Mouse (Mus musculus): ENCODE results near the gene Cyb5r1. TPM values are rescaled to one million over a fixed set of nuclear protein-coding genes. Genes with fewer than 3 reads are reported as not detected.

Cyb5r1 gene
- polyA plus RNA-seq, 1 experiment from 2014 or later, result 38.5 TPM

DNA sequence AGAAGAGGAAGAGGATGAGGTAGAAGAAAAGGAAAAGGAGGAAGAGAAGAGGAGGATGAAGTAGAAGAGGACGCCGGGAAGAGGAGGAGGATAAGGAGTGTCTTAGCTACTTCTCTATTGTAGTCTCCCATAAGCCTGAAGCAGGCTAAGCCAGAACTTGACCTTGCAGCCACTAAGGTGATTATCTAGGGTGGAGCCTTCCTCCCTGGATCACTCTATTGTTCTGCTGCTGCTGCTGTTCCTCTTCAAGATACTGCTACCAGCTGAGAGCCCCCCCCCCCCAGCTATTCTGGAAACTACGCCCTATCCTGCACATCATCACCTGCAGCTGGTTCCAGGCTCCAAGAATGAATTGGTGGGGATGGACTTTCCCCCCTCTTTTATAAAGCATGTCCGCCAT is 20.8 kb upstream of the Cyb5r1 start:
- Histone ChIP-seq H3K4me1 (peaks cover 5% of the 10 kb centered on the region; the same call in 1 of the 2 replicates), H3K4me3 (replicated peaks) (no peak overlapping the region), H3K9me3 (no peaks in the 10 kb centered on the region), H3K36me3 (no peaks in the 10 kb centered on the region), H3K9ac (no peak overlapping the region), H3K4me2 (no peak overlapping the region), H3K27ac (no peak overlapping the region), H3K27me3 (replicated peaks) (no peaks in the 10 kb centered on the region)
- 71% methylated on average over 4 of the region's 4 CpGs for WGBS
- ATAC-seq (ENCODE audit: insufficient read depth, low FRiP score, low read depth), result no peak

DNA sequence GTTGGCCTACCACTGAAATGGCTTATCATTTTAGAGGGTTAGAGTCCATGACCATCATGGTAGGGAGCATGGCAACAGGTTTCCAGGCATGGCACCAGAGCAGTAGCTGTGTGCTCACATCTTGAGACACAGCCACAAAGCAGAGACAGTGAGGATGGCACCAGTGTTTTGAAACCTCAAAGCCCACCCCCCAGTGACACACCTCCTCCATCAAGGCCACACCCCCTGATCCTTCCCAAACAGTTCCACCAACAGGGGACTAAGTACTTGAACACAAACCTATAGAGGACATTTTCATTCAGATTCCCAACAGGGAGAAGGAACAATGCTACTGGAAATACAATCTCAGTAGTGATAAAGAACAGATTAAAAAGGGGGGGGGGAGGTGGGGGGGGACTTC is 20.2 kb upstream of the Cyb5r1 start:
- Histone ChIP-seq H3K9ac (no peak overlapping the region), H3K9me3 (no peaks in the 10 kb centered on the region), H3K27me3 (replicated peaks) (no peaks in the 10 kb centered on the region), H3K4me1 (peaks cover 5% of the 10 kb centered on the region; the same call in 1 of the 2 replicates), H3K27ac (no peak overlapping the region), H3K4me3 (replicated peaks) (no peak overlapping the region), H3K36me3 (no peaks in the 10 kb centered on the region), H3K4me2 (no peak overlapping the region)
- no peak for ATAC-seq (ENCODE audit: insufficient read depth, low FRiP score, low read depth)

DNA sequence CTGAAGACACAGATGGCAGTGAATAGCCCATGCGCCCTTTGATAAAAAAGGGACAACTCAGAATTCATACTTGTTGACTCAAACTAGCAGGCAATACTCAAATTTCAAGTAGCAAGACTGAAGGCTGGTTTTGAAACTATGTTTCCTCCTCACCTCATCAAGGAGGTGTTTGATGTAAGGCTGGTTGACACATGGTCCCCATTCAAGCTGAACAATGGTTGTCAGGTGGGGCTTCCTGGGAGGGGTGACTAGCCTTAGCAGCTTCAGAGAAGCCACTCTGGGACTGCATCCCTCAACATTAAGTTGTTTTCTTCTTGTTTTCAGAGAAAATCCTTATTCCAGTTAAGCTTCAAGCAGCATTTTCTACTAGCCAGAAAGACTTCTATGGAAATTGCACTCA is 19.7 kb upstream of the Cyb5r1 start, which contains the start of gene 4933406M09Rik:
4933406M09Rik (plus strand) TSS at position 275 of the 400 bp plus-strand sequence.
- peaks cover 5% of the 10 kb centered on the region; the same call in 1 of the 2 replicates for H3K4me1 ChIP-seq
- no peak for ATAC-seq (ENCODE audit: insufficient read depth, low FRiP score, low read depth)
- H3K9ac ChIP-seq, result no peak within 1 kb of the TSS
- no peak within 1 kb of the TSS for H3K27ac ChIP-seq
- H3K36me3 ChIP-seq, result no peaks in the 10 kb centered on the region
- WGBS, result 93% methylated on average over 1 of the region's 1 CpGs
- H3K4me2 ChIP-seq, result no peak within 1 kb of the TSS
- H3K4me3 ChIP-seq (replicated peaks), result no peak within 1 kb of the TSS
- no peaks in the 10 kb centered on the region for H3K27me3 ChIP-seq (replicated peaks)
- no peaks in the 10 kb centered on the region for H3K9me3 ChIP-seq

- no peak overlapping the region for H3K4me2 ChIP-seq
- H3K4me3 ChIP-seq (replicated peaks), result no peak overlapping the region
- no peaks in the 10 kb centered on the region for H3K27me3 ChIP-seq (replicated peaks)
- WGBS, result 35% methylated on average over 5 of the region's 5 CpGs
- no peak for ATAC-seq (ENCODE audit: insufficient read depth, low FRiP score, low read depth)
- H3K9me3 ChIP-seq, result no peaks in the 10 kb centered on the region
- no peak overlapping the region for H3K27ac ChIP-seq
- H3K36me3 ChIP-seq, result no peaks in the 10 kb centered on the region
- H3K9ac ChIP-seq, result no peak overlapping the region
- H3K4me1 ChIP-seq, result no peaks in the 10 kb centered on the region
Observed at GRCm38 (mm10) chr1:134393827-134394226, 11.5 kb upstream of the Cyb5r1 start.

DNA sequence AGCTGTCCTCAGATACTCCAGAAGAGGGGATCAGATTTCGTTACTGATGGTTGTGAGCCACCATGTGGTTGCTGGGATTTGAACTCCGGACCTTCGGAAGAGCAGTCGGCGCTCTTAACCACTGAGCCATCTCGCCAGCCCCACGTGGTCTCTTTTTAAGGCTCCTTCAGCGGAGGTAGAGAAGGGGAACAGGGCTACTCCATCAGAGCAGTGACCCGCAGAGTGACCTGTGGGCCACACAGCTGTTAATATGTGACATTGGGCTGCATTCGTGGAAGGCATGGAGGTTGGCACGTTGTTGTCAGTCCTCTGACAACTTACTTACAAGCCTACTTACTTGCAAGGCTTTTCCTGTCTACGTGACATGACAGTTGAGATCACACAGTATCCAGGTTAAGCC is 7.1 kb upstream of the Cyb5r1 start:
- H3K4me1 ChIP-seq, result no peaks in the 10 kb centered on the region
- ATAC-seq (ENCODE audit: insufficient read depth, low FRiP score, low read depth), result no peak
- H3K4me3 ChIP-seq (replicated peaks), result no peak overlapping the region
- no peaks in the 10 kb centered on the region for H3K9me3 ChIP-seq
- no peak overlapping the region for H3K27ac ChIP-seq
- no peaks in the 10 kb centered on the region for H3K36me3 ChIP-seq
- no peak overlapping the region for H3K9ac ChIP-seq
- no peaks in the 10 kb centered on the region for H3K27me3 ChIP-seq (replicated peaks)
- H3K4me2 ChIP-seq, result no peak overlapping the region
- WGBS, result 87% methylated on average over 12 of the region's 12 CpGs

DNA sequence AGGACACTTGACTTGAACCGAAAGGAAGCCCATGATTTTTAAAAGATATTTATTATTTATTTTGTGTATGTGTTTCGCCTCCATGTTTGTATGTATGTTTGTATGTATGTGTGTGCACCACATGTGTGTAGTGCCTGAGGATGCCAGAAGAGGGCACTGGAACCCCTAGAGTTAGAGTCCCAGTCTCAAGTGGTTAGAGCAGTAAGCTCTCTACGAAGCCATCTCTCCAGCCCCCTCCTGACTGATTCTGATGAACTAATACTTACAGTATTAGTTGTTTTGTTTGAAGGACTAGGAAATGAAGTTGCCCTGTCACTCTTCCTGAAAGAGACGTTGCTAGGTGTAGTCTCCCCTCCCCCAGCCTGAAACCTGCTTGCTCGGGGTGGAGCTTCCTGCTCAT is 5.6 kb upstream of the Cyb5r1 start:
- Histone ChIP-seq H3K36me3 (no peaks in the 10 kb centered on the region), H3K4me2 (no peak overlapping the region), H3K9me3 (no peaks in the 10 kb centered on the region), H3K27me3 (replicated peaks) (no peaks in the 10 kb centered on the region), H3K4me1 (no peaks in the 10 kb centered on the region), H3K27ac (no peak overlapping the region), H3K9ac (no peak overlapping the region), H3K4me3 (replicated peaks) (no peak overlapping the region)
- ATAC-seq (ENCODE audit: insufficient read depth, low FRiP score, low read depth), result no peak
- 57% methylated on average over 5 of the region's 5 CpGs for WGBS

DNA sequence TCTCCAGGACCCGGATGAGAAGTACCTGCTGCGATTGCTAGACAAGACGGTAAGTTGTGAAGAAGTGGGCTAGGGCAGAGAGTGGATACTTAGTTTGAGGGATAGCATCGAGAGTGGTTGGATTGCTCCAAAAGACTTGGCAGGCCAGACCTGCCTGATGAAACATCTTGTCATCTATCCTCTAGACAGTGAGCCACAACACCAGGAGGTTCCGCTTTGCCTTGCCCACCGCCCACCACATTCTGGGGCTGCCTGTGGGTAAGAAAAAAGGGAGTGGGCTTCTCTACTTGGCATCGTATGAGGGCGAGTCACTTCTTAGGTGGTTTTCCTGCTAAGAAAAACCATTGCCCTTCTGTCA is 1.0 kb downstream of the Cyb5r1 start:
- 18% methylated on average over 8 of the region's 8 CpGs for WGBS
- peak overlapping the region; percentile 83 for H3K4me2 ChIP-seq
- peaks cover 6% of the 10 kb centered on the region; the same call in 1 of the 2 replicates for H3K4me1 ChIP-seq
- no peaks in the 10 kb centered on the region for H3K9me3 ChIP-seq
- peaks cover 18% of the 10 kb centered on the region for H3K36me3 ChIP-seq
- ATAC-seq (ENCODE audit: insufficient read depth, low FRiP score, low read depth), result no peak; the same call in 1 of the 2 replicates
- H3K27me3 ChIP-seq (replicated peaks), result no peaks in the 10 kb centered on the region
- H3K27ac ChIP-seq, result peak overlapping the region; percentile 80
- peak overlapping the region; percentile 82 for H3K4me3 ChIP-seq (replicated peaks)
- H3K9ac ChIP-seq, result peak overlapping the region; percentile 79

DNA sequence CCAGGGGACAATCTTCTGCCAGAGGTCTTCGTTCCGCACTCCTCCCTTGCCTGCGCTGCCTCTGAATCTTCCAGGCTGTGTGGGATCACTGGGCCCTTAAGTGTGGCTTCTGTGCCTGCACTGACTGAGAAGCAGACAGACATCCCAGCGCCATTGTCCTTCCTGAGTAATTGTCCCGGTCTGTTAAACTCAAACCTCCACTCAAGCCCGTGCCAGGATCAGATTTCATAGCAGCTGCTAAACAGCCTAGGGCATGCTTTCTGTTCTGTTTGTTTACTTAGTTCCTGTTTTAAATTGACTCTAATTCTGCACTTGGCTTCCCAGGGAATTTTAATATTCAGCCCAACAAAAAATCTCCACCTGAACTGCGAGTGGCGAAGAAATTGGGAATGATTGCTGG is 2.7 kb downstream of the Cyb5r1 start:
- H3K9ac ChIP-seq, result no peak overlapping the region
- no peaks in the 10 kb centered on the region for H3K9me3 ChIP-seq
- peaks cover 6% of the 10 kb centered on the region; the same call in 1 of the 2 replicates for H3K4me1 ChIP-seq
- WGBS, result 77% methylated on average over 8 of the region's 8 CpGs
- peaks cover 18% of the 10 kb centered on the region for H3K36me3 ChIP-seq
- no peak overlapping the region for H3K4me2 ChIP-seq
- H3K27ac ChIP-seq, result no peak overlapping the region
- no peak for ATAC-seq (ENCODE audit: insufficient read depth, low FRiP score, low read depth)
- no peaks in the 10 kb centered on the region for H3K27me3 ChIP-seq (replicated peaks)
- H3K4me3 ChIP-seq (replicated peaks), result no peak overlapping the region

DNA sequence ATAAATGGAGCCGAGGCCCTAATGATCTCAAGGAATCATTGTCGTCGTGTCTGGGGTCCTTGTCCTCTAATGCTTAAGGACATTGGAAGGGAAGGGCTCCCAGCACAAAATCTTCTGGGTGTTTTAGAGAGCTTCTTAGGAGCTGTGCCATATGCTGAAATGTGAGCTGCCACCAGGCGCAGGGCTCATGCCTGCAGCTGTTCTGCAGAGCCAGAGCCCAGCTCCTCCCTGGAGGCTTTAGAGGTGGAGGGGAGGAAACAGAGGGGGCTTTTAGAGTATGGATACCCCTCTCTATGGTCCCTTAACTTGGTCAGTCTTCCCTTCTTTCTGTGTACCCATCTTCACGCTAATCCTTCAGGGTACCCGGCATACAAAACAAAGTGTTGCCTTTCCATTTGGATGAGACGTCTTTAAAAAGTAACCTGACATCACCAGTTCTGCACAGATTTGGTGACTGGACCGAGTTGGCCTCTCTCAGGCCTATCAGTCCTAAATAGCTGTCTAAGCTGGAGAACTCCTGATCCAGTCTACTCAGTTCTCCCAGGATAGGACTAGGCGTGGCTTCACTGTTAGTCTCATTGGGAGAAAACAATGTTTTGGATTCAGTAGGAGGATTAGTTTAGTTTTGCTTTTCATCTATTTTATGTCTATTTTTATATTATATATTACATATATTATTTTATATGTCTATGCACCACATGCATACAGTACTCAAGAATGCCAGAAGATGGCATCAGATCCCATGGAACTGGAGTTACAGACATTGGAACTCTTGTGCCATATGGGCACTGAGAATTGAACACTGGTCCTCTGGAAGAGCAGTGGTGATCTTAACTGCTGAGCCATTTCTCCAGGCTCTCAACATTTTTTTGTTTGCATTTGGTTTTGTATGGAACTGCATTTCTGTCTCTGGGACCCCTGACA is 6.6 kb downstream of the Cyb5r1 start:
- Histone ChIP-seq H3K4me2 (no peak overlapping the region), H3K9me3 (no peaks in the 10 kb centered on the region), H3K27me3 (replicated peaks) (no peaks in the 10 kb centered on the region), H3K4me3 (replicated peaks) (no peak overlapping the region), H3K4me1 (peaks cover 16% of the 10 kb centered on the region), H3K9ac (no peak overlapping the region), H3K27ac (no peak overlapping the region), H3K36me3 (peaks cover 18% of the 10 kb centered on the region)
- 87% methylated on average over 9 of the region's 9 CpGs for WGBS
- ATAC-seq (ENCODE audit: insufficient read depth, low FRiP score, low read depth), result no peak

DNA sequence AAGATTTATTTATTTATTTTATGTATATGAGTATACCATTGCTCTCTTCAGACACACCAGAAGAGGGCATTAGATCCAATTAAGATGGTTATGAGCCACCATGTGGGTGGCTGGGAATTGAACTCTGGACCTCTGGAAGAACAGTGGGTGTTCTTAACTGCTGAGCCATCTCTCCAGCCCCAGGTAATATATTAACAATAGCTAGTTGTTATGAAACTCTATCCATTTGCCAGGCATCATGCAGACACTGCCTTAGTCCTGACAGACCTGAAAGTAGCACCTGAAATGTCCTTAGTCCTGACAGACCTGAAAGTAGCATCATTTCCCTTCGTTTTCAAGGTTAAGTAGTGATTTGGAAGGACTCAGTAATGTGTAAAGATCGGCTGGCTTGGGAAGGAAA is 8.7 kb downstream of the Cyb5r1 start:
- no peaks in the 10 kb centered on the region for H3K27me3 ChIP-seq (replicated peaks)
- H3K27ac ChIP-seq, result peak overlapping the region; percentile 94
- WGBS, result 45% methylated on average over 2 of the region's 2 CpGs
- H3K4me2 ChIP-seq, result peak overlapping the region; percentile 70
- peaks cover 34% of the 10 kb centered on the region for H3K4me1 ChIP-seq
- peaks cover 16% of the 10 kb centered on the region for H3K36me3 ChIP-seq
- H3K9ac ChIP-seq, result no peak overlapping the region
- no peak for ATAC-seq (ENCODE audit: insufficient read depth, low FRiP score, low read depth)
- peak overlapping the region; percentile 80; the same call in 1 of the 2 replicates for H3K4me3 ChIP-seq (replicated peaks)
- H3K9me3 ChIP-seq, result no peaks in the 10 kb centered on the region

GRCm38 (mm10) chr1:134414501-134415167 is 9.3 kb downstream of the Cyb5r1 start:
- no peaks in the 10 kb centered on the region for H3K27me3 ChIP-seq (replicated peaks)
- peaks cover 10% of the 10 kb centered on the region for H3K36me3 ChIP-seq
- H3K27ac ChIP-seq, result peak overlapping the region; percentile 94
- peak overlapping the region; percentile 80 for H3K4me3 ChIP-seq (replicated peaks)
- H3K9me3 ChIP-seq, result no peaks in the 10 kb centered on the region
- 10% methylated on average over 11 of the region's 11 CpGs for WGBS
- no peak for ATAC-seq (ENCODE audit: insufficient read depth, low FRiP score, low read depth)
- peak overlapping the region; percentile 22; the same call in 1 of the 2 replicates for H3K9ac ChIP-seq
- H3K4me2 ChIP-seq, result peak overlapping the region; percentile 70
- peaks cover 40% of the 10 kb centered on the region for H3K4me1 ChIP-seq

Data from stomach, embryonic 15.5 days (tissue).